Mouse (Mus musculus) MEL (cell line): ENCODE measurements around the gene Arhgef3.

Experiments
- KAT2A ChIP-seq: conservative IDR thresholded peaks from 2 replicates; pipeline ENCODE4 v1.6.1; 2012; ENCODE audit warnings: low read depth, low read length, improper control_type of control experiment, inconsistent platforms
- RAD21 ChIP-seq: IDR thresholded peaks from 2 replicates; pipeline ENCODE4 v1.6.1; 2011; ENCODE audit warnings: mild to moderate bottlenecking, low read depth, low read length, improper control_type of control experiment

DNA sequence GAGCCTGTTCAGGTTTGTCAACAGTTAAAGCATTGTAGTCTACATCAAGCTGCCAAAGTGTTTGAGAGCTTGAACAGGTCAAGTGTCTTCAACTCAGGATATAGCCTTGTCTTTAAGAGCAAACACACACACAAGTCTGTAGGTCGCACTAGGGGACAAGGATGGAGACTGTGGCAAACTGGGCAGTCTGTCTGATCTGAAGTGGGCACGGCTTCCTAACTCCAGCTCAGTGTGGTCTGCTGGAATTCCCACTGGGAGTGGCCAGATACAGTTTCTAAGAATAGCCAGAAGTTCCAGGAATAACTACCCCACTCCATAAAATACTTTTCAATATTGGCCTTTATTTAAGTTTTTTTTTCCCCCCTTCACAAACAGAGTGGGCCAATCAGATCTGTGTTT lies 38.2 kb upstream of the Arhgef3 start:
- no peak for TF ChIP-seq RAD21
- TF ChIP-seq KAT2A: no peak
